Mouse (Mus musculus) heart, postnatal 14 days (tissue): ENCODE results near the gene Senp8. TPM values are rescaled to one million over a fixed set of nuclear protein-coding genes. Genes with fewer than 3 reads are reported as not detected.

ENCODE experiments used
- DNase-seq, 2 experiments: peaks; one replicate each; pipeline ENCODE4 v3.0.0; 2021 to 2022
- intact Hi-C: fragments of 180-260 bp; cut with DNase I; formaldehyde crosslinking; loops from one replicate; pipeline ENCODE4 v1.15.1; 2025
- total RNA-seq, 2 experiments: library from RNA; stranded (reverse); gene quantifications; 2 replicates each; pipeline ENCODE4 v1.2.3; 2021

Gene Senp8
- total RNA-seq, 2 experiments from 2014 or later: 6.3 to 7.8 TPM

DNA sequence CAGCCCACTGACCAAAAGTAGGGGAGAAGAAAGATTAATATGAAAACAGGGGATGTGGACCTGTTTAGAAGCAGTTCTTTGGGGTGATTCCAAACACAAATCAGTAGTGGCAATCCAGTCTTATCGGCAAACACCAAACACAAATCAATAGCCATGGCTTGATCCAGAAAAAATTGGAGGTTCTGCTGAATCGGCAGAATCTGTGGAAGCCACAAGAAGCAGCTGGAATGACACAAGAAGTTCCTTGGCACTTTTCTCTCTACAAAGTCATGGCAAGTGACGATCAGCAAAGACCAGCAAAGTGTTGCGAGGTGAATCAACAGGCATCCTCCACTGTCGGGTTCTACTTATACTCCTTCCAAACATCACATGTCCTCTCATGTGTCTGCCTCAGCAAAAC lies 29.4 kb downstream of the Senp8 start:
- DNase-seq: no peak
- intact Hi-C loops: loop anchor here (5.0 kb wide), 1 partner anchor 36 kb away; no protein-coding TSS in a partner anchor

DNA sequence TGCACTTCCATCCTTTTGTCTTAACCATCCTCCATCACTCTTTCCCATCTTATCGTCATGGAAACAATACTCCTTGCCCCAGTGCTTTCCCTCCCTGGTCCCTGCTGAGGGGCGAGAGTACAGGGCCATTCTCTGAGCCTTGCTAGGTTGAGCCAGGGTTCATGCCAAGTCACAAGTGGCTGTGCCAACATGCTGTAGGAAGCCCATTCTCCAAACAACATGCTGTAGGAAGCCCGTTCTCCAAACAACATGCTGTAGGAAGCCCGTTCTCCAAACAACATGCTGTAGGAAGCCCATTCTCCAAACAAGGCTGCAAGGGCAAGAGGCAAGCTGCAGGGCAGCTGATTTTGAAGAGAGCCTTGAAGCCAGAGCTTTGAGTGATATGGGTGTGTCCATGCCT lies 32.3 kb downstream of the Senp8 start:
- intact Hi-C loops: no loop called here

DNA sequence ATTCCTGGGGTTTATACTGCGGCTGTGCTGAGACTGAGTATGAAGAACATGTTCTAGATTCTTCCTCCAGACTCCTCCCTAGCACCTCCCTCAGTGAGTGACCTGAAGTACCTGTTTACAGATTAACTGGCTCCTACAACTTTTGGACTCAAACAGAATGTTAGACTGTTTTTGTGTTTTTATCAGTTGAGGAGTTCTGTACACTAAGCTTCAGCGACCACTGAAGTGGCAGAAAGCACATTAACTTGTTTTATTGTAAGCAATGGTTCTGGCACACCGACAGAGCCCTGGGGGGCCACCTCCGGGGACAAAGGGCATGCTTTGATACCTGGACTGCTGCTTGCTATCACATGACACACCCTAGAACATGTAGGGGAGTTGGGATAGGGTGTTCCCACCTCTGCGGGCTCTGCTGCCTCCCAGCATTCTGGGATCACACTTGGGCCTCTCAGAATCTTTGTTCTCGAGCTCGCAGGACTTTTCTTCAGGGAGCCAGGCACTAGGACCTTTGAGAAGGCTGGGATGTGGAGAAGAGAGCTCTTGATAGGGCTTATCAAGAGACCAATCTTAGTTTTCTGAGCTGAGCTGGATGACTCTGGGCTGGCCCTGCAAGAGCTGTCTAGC lies 34.1 kb downstream of the Senp8 start:
- DNase-seq: no peak
- intact Hi-C loops: no loop called here

More for the DNA sequence above, 32.3 kb downstream of the Senp8 start:
- DNase-seq: no peak

DNA sequence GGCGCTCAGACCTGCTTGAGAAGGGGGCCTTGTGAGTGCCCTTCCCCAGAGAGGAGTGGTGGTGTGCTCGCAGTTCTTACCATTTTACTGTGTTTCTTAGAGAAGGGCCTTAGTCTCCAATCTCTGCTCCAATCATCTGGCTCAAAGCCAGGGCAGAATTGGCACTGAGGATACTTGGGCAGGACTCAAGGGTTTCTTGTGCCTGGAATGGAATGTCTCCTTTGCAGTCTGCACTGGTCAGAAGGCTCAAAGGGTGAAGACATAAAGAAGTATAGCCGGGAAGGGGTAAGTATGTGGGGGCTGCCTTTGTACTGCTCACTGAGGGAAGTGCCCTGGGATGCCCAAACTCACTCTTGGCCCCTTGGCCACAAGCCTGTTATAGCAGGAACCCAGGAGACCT lies 41.3 kb downstream of the Senp8 start:
- DNase-seq: no peak
- intact Hi-C loops: no loop called here

DNA sequence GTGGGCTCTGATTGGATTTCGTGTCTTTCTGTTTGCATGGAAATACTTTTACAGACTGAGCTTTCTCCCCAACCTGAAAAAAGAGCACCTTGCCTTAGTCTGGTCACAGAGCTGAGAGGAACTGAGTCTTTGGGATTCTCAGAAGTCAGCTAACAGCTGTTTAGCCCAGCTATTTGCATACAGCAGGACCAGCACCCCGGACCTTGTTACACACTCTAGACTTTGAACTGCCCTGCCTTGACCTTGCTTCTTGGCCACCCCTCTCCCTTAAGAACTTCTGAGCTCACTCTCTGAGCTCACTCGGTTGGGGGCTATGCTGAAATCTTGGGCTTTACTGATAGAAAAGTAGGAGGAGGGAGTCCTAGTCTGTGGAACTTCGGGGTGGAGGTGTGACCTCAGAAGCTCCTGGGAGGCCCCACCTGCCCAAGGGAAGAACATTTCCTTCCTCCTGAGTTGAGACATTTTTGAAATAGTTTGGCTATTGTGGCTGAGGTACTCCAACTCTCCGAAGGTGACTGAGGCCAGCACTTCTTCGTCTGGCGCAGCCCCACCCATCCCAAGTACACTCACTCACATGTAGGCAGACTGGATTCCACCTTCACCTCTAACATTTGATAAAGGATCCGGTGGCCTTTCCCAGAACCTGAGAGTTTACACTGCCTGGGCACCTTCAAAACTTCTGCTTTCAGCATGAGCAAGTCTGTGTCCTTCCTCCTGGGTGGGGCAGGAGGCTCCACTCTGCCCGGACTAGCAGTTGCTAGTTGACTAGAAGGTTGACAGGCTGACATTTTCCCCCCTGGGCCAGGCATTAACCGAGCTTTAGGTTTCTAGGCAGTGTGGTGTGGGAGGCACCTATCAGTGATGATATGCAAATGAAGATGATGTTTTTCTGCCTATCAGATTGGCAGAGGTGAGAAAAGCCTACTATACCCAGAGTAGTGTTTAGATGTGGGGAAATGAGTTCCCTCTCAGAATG lies 43.4 kb downstream of the Senp8 start:
- DNase-seq: no peak
- intact Hi-C loops: no loop called here

DNA sequence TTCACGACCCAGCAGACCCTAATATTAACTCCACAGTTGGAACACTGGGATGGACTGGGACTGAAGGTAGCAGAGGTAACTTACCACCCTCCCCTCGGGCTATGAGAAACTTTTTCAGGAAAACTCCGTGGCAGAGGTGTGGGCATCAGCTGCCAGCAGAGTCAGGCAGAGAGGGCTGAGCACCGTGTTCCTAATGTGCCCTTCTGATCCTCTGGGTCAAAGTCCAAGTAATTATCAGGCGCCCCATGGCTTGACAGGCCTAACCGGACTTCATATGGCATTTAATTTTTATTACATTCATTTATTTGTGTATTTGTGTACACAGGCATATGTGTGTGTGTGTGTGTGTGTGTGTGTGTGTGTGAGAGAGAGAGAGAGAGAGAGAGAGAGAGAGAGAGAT lies 47.4 kb downstream of the Senp8 start:
- intact Hi-C loops: no loop called here
- DNase-seq: no peak

DNA sequence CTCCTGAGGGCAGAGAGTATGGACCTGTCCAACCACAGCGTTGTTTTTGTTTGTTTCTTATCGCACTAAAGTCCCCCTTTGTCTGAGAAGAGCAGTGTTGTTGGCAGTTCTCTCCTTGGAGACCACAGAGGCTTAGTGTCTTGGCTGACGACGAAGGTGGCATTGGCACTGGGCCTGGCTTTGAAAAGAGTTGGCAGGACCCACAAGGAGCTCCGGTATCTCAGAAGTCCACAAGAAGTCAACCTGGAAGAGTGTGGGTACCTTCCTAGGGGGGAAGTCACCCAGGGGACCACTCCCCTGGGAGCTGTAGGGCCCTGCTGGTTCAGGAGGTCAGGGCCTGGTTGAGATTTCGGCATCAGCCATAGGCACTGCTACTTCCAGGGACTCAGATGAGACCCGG lies 49.4 kb downstream of the Senp8 start:
- intact Hi-C loops: no loop called here
- DNase-seq: no peak

DNA sequence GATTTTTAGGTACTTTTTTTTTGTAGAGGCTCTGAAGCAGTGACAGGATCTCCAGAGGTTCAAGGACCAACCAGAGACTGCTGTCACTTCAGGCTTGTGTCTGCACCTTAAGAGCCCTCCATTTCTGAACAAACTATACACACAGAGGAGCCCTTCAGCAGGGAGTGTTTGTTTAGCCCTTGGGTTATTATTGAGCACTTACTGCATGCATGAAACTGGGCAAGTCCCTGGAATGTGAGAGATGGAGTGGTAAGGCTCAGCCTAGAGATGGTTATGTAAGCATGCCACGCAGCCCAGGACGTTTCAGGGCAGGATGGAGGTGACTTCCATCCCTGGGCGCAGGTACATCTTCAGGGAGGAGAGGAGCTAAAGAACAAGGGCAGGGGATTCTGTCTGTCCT lies 54.1 kb downstream of the Senp8 start:
- no peak for DNase-seq
- intact Hi-C loops: no loop called here

DNA sequence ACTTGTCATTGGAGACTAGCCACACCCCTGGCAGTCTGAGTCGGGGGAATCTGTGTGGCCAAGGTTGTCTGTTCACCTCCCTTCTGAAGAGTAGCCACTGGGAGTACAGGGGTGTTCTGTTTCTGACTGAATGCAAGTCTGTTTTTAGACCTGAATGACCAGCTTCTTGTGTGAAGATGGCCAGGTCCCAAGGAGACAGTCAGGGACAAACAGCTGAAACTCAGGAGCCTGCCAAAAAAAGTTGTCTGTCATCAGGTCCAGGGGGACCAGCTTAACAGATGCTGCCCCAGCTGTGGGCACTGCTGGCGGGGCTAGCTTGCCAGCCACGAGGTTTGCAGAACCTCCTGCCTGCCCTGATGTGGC lies 55.1 kb downstream of the Senp8 start:
- DNase-seq: peak in 1 of 2 experiments; percentile 24
- intact Hi-C loops: no loop called here

DNA sequence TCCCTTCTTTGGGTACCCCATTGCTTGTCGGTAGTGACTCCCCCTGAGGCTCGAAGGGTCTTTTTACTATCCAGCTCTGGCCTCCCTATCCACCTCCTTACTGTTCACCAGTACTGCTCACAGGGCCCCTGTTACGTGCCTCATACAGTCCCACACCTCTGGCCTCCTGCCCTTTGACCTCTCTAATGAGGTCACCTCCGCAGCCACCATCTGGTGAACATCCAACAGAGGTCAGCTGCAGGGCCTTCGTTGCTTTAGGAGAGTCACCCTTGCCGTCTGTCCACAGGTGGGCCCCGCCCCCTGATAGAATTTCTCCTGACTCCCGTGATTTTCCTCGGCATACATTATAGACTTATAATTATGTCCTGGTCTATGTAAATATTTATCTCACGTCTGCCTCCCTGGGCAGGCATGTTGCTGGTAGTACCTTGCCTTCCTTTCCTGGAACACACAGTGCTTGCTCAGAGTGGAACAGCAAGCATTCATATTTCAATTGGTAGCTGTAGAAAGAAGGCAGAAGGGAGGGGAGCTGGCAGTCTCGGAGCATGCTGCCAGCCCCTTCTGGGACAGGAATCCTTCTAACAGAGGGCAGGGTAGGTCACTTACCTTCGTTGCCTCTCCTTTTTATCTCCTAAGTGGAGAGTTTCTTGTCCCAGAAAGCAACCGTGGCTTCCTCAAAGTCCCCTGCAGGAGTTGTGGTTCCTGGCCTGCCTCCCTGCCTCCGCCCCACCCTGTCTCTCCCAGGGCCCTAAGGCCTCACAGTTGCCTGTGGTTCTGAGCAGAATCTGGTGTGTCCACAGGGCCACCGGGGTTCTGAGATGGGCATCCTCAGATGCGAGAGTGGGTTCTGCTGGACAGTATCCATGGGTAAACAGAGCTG lies 55.7 kb downstream of the Senp8 start:
- DNase-seq: no peak
- intact Hi-C loops: no loop called here

DNA sequence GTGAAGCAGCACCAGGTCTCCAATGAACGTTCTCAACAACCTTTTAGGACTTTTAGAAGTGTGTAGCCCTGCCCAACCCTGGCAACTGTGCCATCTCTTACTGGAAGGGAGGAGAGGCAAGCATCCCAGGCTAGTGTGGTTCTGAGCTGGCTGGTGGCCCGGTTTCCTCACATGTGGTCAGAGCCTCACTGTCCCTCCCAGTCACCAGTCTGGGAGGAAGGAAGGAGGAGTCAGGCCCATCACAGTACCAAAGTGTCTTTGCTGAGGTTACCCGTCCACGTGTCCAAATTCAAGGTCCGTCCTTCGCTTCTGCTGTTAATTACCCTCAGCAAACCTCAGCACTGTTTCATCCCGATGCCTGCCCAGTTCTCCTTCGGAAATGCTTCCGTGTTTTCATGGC lies 58.4 kb downstream of the Senp8 start:
- intact Hi-C loops: no loop called here
- peak in 1 of 2 experiments; percentile 42 for DNase-seq

DNA sequence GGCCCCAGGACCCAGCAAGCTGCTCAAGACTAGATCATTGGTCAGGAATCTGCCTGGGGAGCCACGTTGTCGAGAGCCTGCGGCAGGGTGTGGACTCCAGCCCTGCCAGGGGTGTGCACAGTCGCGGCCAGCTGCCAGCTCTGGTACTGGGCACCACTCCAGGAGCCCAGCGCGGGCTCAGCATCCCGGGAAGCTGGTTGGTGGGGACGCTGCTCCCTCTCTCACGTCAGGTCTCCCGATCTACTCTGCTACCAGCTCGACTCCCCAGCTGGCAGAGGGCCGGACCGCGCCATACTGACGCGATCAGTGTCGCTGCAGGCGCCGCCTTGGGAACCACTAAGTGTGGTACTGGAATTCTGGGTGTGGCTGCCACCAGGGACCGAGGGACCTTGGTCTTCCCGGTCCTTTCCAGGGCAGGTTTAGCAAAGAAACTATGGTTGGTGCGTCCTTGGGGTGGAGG lies 58.8 kb downstream of the Senp8 start:
- intact Hi-C loops: no loop called here
- peak; percentile 84 to 90 for DNase-seq

DNA sequence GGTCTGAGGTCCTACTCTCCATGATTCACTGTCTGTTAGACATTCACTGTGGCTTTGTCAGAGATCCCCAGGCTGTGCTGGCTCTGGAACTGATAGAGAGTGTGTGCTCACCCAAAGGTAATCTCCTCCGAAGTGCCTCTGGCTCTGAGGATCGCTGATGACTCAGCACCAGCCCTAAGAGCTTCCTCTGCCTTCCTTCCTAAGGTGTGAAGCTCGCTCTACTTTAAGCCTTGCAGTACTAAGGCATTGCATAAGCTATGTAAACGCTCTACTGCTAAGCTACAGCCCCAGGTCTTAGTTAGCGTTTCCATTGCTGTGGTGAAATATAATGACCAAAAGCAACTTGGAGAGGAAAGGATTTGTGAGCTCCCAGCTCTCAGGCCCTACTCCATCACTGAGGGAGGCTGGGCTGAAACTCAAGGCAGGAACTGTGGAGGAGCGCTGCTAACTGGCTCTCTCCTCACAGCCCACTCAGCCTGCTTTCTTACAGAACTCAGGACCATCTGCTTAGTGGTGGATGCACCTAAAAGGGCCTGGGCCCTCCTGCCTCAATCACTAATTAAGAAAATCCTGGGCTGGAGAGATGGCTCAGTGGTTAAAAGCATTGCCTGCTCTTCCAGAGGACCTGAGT lies 63.0 kb downstream of the Senp8 start:
- DNase-seq: no peak
- intact Hi-C loops: no loop called here

Other genes starting within 250 kb of the Senp8 start
- 10 to 100 TPM; 33.2 to 33.9 TPM for gene Hexa, start 211.2 kb downstream of the Senp8 start, total RNA-seq
- under 1 TPM; 0.56 to 0.67 TPM for gene Tmem202, start 210.9 kb downstream of the Senp8 start, total RNA-seq
- gene Celf6, start 172.8 kb downstream of the Senp8 start, total RNA-seq: under 1 TPM in 1 of 2 experiments, not detected in 1; 0.10 TPM
- gene Parp6, start 133.4 kb downstream of the Senp8 start, total RNA-seq: 10 to 100 TPM; 18.5 to 22.2 TPM
- 1,000 to 10,000 TPM; 1,287 to 1,327 TPM for gene Pkm, start 94.3 kb downstream of the Senp8 start, total RNA-seq
- gene Gramd2, start 70.6 kb downstream of the Senp8 start, total RNA-seq: under 1 TPM; 0.05 to 0.19 TPM
- 10 to 100 TPM; 13.7 to 19.8 TPM for gene Myo9a, start 186 bp upstream of the Senp8 start, total RNA-seq
- not detected for gene Nr2e3, start 209.9 kb upstream of the Senp8 start, total RNA-seq